Mouse (Mus musculus): ENCODE measurements around the gene Scn5a.

GRCm38 (mm10) chr9:119469691-119470353 lies 109.0 kb downstream of the Scn5a start:
- no peak for TF ChIP-seq CTCF (IDR thresholded peaks at IDR 0.05; ENCODE audit: borderline replicate concordance, insufficient read depth, low read depth, low read length)
- no peak for TF ChIP-seq POLR2A (IDR thresholded peaks at IDR 0.05; ENCODE audit: borderline replicate concordance, insufficient read depth, low read length)
